Mouse (Mus musculus): Measurements from ENCODE around the gene Nprl3.

- TF ChIP-seq POLR2A (IDR thresholded peaks at IDR 0.05; ENCODE audit: extremely low read depth, insufficient read depth, low read length) (no peak), CTCF (IDR thresholded peaks at IDR 0.05; ENCODE audit: low read depth, low read length) (no peak)
Measured at GRCm38 (mm10) chr11:32302824-32303419, 35.4 kb upstream of the Nprl3 start.

Data from liver, adult 2 months (tissue).